Mouse (Mus musculus): ENCODE measurements around the gene Ufd1. TPM values are rescaled to one million over a fixed set of nuclear protein-coding genes. Genes with fewer than 3 reads are reported as not detected.

Ufd1 gene
- polyA plus RNA-seq, 1 experiment from 2014 or later: 113 TPM

DNA sequence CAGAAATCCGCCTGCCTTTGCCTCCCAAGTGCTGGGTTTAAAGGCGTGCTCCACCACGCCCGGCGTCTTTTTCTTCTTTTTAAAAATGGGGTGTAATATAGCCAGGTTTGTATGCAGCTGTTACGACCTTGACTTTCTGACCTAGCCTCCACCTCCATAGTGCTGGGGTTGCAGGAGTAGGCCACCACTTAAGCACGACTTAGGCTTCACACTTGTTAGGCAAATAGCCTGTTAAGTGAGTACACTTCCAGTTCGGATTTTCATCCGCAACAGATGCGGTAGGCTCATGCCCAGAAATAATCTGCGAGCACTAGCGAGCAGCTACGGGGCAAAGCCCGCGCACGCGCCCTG lies 64.5 kb downstream of the Ufd1 start:
- Histone ChIP-seq H3K9me3 (no peaks in the 10 kb centered on the region), H3K4me3 (replicated peaks) (peak overlapping the region; percentile 89), H3K36me3 (replicated peaks) (peaks cover 39% of the 10 kb centered on the region), H3K4me2 (peak overlapping the region; percentile 78), H3K4me1 (peaks cover 25% of the 10 kb centered on the region), H3K27ac (peak overlapping the region; percentile 97), H3K27me3 (no peaks in the 10 kb centered on the region), H3K9ac (peak overlapping the region; percentile 96)
- no peak for ATAC-seq (ENCODE audit: low FRiP score)
- 2% methylated on average over 17 of the region's 17 CpGs for WGBS

DNA sequence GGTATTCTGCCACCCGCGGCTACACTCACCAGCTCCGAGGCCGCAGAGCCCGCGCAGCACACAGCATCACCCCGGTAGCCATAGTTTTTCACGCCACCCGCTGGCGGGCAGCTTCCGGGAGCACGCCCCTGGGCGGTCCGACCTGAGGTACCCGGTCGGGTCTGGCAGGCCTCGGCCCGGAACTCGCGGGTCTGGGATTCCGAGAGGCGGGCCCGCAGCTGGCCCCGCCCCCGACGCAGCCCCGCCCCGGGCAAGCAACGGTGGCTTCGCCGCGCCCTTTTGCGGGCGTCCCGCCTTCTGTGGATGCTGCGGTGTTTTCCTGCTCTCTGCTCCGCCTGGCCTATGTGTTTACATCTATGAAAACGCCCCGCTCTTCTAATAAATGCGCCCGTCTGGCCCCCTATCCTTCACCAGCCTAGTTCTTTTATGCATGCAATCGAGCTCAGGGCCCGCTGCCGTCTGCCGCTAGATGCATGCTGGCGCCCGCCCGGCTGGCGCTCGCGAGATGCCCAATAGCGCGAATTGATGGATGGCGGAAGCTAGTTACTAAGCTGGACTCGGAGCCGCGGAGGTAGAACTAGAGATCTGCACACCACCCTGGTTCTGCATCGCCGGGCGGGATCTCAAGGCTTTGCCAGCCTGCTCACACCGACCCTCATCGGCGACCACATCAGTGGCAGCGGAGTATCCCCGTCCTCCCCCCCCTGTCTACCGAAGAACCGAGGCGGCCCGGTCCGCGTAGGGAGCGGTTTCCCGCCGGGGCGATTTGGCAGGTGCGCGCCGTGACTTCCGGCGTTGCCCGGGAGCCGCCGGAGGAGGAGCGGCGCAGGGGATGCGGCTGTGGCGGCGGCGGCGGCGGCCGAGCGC lies 65.1 kb downstream of the Ufd1 start, which contains the start of the genes Mrpl40 and Hira:
Gene Mrpl40 (minus strand): TSS at position 421 of the 867 bp plus-strand sequence.
Gene Hira (plus strand): TSS at position 596 of the 867 bp plus-strand sequence.
- Histone ChIP-seq H3K27ac (peak within 1 kb of the TSS; percentile 97), H3K4me3 (replicated peaks) (peak within 1 kb of the TSS; percentile 89), H3K9me3 (no peaks in the 10 kb centered on the region), H3K27me3 (no peaks in the 10 kb centered on the region), H3K36me3 (replicated peaks) (peaks cover 36% of the 10 kb centered on the region), H3K9ac (peak within 1 kb of the TSS; percentile 96), H3K4me2 (peak within 1 kb of the TSS; percentile 78), H3K4me1 (peaks cover 25% of the 10 kb centered on the region)
- WGBS: under 1% methylated on average over 90 of the region's 93 CpGs
- peak; percentile 93 for ATAC-seq (ENCODE audit: low FRiP score)

DNA sequence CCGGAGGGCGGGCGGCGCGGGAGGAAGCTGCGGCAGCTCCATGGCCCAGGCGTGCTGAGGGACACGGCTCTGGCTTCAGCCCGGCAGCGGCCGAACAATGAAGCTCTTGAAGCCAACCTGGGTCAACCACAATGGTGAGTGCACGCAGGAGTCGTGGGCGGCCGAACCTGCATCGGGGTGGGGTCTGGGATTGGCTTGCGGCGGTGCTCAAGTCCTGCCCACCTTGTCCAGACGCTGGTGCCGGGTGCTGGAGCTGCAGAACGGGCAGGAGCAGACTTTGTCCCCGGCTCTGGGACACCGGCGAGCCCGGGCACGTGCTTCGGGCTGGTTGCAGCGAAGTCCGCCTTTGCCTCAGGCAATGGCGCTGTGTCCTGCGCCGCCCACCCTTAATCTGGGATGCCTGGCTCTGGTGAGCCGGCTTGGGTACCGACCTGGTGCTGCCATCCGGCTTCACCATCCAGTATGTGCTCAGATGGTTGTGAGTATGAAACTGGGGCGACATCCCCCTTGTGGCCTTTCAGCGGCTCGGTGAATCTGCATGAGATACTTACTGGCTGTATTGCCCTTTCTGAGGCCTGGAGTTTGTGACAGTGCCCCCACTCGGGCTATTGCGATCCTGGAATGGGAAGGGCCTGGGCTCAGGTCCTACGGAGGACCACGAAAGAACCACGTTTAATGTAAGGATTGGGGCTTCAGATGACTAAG lies 66.0 kb downstream of the Ufd1 start:
- Histone ChIP-seq H3K4me1 (peaks cover 25% of the 10 kb centered on the region), H3K9me3 (no peaks in the 10 kb centered on the region), H3K27ac (peak overlapping the region; percentile 97), H3K4me2 (peak overlapping the region; percentile 78), H3K4me3 (replicated peaks) (peak overlapping the region; percentile 89), H3K9ac (peak overlapping the region; percentile 96), H3K36me3 (replicated peaks) (peaks cover 36% of the 10 kb centered on the region), H3K27me3 (no peaks in the 10 kb centered on the region)
- WGBS: under 1% methylated on average over 39 of the region's 43 CpGs
- peak; percentile 34 for ATAC-seq (ENCODE audit: low FRiP score)

DNA sequence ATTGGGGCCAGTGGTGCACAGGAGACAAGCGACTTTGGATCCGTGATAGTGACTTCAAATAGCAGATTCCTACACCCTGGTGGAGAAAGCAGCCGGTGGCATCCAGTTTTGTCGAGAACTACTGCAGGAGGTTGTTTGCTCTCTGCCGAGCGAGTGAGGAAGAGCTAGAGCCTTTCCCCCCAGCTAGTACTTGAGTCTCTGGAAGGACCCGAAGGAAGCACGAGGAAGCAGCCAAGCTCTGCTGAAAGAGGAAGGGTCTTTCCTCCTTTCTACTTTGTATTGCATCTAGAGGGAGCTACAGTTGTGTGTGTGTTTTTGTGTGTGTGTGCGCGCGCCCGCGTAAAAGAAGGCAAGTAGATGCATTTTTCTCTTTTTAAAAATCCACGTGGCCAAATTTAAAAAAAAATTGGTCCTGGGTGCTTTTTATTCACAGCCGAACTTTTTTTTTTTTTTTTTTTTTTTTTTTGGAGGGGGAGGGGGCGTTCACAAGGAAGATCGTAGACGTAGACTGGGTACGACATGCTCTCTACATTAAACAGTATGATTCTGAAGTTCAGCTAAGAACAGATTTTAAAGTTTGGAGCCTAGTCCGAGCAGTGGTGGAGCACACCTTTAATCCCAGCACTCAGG lies 66.6 kb downstream of the Ufd1 start:
- H3K27me3 ChIP-seq: no peaks in the 10 kb centered on the region
- peak overlapping the region; percentile 78 for H3K4me2 ChIP-seq
- H3K27ac ChIP-seq: peak overlapping the region; percentile 97
- H3K4me1 ChIP-seq: peaks cover 25% of the 10 kb centered on the region
- H3K9me3 ChIP-seq: no peaks in the 10 kb centered on the region
- peak overlapping the region; percentile 89 for H3K4me3 ChIP-seq (replicated peaks)
- peaks cover 30% of the 10 kb centered on the region for H3K36me3 ChIP-seq (replicated peaks)
- WGBS: 32% methylated on average over 20 of the region's 20 CpGs
- H3K9ac ChIP-seq: peak overlapping the region; percentile 96
- no peak for ATAC-seq (ENCODE audit: low FRiP score)

DNA sequence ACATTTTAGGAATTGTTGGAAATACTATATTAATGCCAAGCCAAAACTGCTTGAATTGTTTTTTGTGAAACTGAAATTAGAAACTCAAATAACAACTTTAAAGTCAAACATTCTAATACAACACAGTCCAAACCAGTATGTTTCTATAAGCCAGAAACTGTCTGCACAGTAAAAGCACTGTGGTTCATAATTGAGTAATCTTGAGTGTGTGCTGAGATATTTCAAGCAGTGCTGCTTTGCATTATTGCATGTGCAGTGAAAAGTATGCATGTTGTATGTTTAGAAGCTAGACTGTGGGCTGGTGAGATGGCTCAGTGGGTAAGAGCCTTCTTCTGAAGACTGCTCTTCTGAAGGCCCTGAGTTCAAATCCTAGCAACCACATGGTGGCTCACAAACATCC lies 72.5 kb downstream of the Ufd1 start:
- no peak overlapping the region for H3K4me2 ChIP-seq
- no peaks in the 10 kb centered on the region for H3K9me3 ChIP-seq
- peaks cover 16% of the 10 kb centered on the region for H3K4me1 ChIP-seq
- no peak overlapping the region for H3K9ac ChIP-seq
- ATAC-seq (ENCODE audit: low FRiP score): no peak
- H3K27me3 ChIP-seq: no peaks in the 10 kb centered on the region
- H3K4me3 ChIP-seq (replicated peaks): no peak overlapping the region
- no peak overlapping the region for H3K27ac ChIP-seq
- peaks cover 33% of the 10 kb centered on the region for H3K36me3 ChIP-seq (replicated peaks)

Other genes starting within 250 kb of the Ufd1 start
- 1.3 and 1.7 TPM in 2 replicates for gene Tbx1, start 221.1 kb upstream of the Ufd1 start, polyA plus RNA-seq (2016; fragmentation: Nextera tagmentation; extraction: Ambion mirVana)
- 4.4 and 5.7 TPM in 2 replicates for gene Gp1bb, start 189.4 kb upstream of the Ufd1 start, polyA plus RNA-seq (2016; fragmentation: Nextera tagmentation; extraction: Ambion mirVana)
- gene Gm49601, start 185.4 kb upstream of the Ufd1 start, polyA plus RNA-seq (2016; fragmentation: Nextera tagmentation; extraction: Ambion mirVana): 10.6 and 10.7 TPM in 2 replicates
- gene Sept5, start 181.8 kb upstream of the Ufd1 start, polyA plus RNA-seq (2016; fragmentation: Nextera tagmentation; extraction: Ambion mirVana): 68.4 and 69.3 TPM in 2 replicates
- 24.4 and 24.7 TPM in 2 replicates for gene Cldn5, start 34.9 kb upstream of the Ufd1 start, polyA plus RNA-seq (2016; fragmentation: Nextera tagmentation; extraction: Ambion mirVana)
- gene Cdc45, start 208 bp downstream of the Ufd1 start, polyA plus RNA-seq (2016; fragmentation: Nextera tagmentation; extraction: Ambion mirVana): 56.6 and 57.2 TPM in 2 replicates
- 19.5 and 28.7 TPM in 2 replicates for gene 2510002D24Rik, start 24.8 kb downstream of the Ufd1 start, polyA plus RNA-seq (2016; fragmentation: Nextera tagmentation; extraction: Ambion mirVana)
- not detected in 2 replicates for gene Gm28539, start 24.8 kb downstream of the Ufd1 start, polyA plus RNA-seq (2016; fragmentation: Nextera tagmentation; extraction: Ambion mirVana)
- 83.6 and 93.9 TPM in 2 replicates for gene Mrpl40, start 65.1 kb downstream of the Ufd1 start, polyA plus RNA-seq (2016; fragmentation: Nextera tagmentation; extraction: Ambion mirVana)
- 28.1 and 29.1 TPM in 2 replicates for gene Hira, start 65.3 kb downstream of the Ufd1 start, polyA plus RNA-seq (2016; fragmentation: Nextera tagmentation; extraction: Ambion mirVana)

Data from forebrain, embryonic 12.5 days (tissue).